Mouse (Mus musculus): ENCODE data around the gene Idh3a.

Idh3a gene

DNA sequence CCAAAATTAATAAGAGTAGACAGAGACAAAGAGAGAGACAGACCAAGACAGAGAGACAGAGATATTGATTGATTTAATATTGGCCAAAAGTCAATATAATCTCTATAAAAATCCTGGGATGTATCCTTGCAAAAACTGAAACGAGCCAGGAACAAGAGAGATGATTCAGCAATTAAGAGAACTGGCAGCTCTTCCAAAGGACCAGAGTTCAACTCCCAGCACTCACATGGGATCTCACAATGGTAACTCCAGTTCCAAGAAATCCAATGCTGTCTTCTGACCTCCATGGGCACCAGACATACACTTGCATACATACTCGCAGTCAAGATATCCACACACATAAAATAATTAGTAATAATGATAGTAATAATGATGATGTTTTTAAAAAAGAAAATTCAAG is 66.6 kb downstream of the Idh3a start:
- no peak for DNase-seq

Data from kidney, adult 9 months (tissue).